Mouse (Mus musculus) spleen, adult 2 months (tissue): ENCODE results near the gene Tanc1.

Experiments
- CTCF ChIP-seq: fragments of 200-500 bp; IDR thresholded peaks from 2 replicates; pipeline ENCODE4 v1.5.1; 2011; ENCODE audit warnings: mild to moderate bottlenecking, inconsistent platforms; ENCODE audit not compliant: insufficient read depth, insufficient read length, insufficient replicate concordance; ENCODE audit errors: extremely low read depth
- POLR2A ChIP-seq: fragments of 200-500 bp; IDR thresholded peaks from 2 replicates; pipeline ENCODE4 v1.6.1; 2011; ENCODE audit warnings: low read depth, low read length, inconsistent platforms

DNA sequence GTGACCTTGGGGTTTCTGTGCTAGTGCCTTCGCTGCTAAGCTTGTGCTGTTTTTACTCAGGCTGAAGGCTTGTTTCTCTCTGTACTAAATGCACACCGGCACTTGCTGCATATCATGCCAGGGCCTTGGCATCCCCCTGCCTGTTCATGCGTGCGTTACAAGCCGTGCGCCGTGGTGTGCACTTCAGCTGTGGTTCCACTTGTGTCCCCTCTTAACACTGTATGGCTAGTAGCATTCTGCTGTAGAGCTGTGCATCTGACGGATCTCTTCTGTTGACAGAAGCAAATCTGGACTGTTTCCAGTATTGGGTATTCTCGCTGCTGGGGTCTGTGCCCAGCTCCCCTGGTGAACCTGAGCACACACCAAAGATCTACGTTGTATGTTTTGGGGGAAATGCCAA is 241.7 kb downstream of the Tanc1 start:
- TF ChIP-seq CTCF (no peak), POLR2A (no peak)
